Mouse (Mus musculus) thymus, adult 2 months (tissue): Measurements from ENCODE around the gene Slfn4.

ENCODE experiments used
- CTCF ChIP-seq: fragments of 200-500 bp; IDR thresholded peaks from 2 replicates; pipeline ENCODE4 v1.5.1; 2012; ENCODE audit warnings: mild to moderate bottlenecking, control low read depth, low read length, moderate library complexity, borderline replicate concordance; ENCODE audit not compliant: control insufficient read depth, poor library complexity, insufficient read depth; ENCODE audit errors: extremely low read depth
- POLR2A ChIP-seq: fragments of 200-500 bp; IDR thresholded peaks from 2 replicates; pipeline ENCODE4 v1.6.1; 2012; ENCODE audit warnings: mild to moderate bottlenecking, low read length, control low read depth, moderate library complexity; ENCODE audit not compliant: control insufficient read depth, poor library complexity, insufficient read depth; ENCODE audit errors: extremely low read depth

DNA sequence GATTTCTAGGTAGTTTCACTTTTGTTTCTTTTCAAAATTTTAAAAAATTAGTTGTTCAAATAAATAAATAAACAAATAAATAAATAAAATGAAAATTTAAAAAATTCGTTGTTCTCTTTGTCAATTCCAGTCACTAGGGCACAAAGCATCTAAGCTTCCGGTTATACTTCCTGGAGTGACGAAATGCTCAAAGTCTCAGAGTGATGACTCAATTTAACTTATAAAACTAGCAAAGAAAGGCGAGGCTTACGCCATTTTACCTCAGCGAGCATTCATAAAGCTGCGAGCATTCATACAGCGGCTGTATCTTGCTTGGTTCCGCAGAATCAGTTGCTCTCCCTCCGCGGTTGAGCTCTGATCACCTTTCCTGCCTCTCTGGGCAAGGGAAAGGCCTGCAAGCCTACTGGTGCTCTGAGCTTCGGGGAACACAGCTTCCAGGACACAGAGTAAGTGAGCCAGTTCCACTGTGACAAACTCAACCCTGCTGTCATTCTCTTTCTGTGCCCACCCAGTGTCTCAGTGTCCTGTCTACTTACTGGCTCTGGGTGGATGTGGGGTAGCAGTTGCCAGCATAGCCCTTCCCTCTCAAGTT, at the start of gene Slfn4:
- no peak for TF ChIP-seq CTCF
- no peak for TF ChIP-seq POLR2A
